Mouse (Mus musculus) stomach, embryonic 14.5 days (tissue): ENCODE measurements around the gene Prkce. TPM values are rescaled to one million over a fixed set of nuclear protein-coding genes. Genes with fewer than 3 reads are reported as not detected.

ENCODE experiments used
- ATAC-seq: fragments of 200-750 bp; cut with Nextera tagmentation; 2 replicates; pipeline ENCODE4 v1.8.0; 2017; ENCODE audit warnings: low read depth, moderate TSS enrichment; ENCODE audit not compliant: insufficient number of reproducible peaks, insufficient read depth, low FRiP score
- H3K27ac ChIP-seq: fragments of 300-500 bp; sonication (generic); 2 replicates; pipeline ENCODE4 v1.5.1; 2014; ENCODE audit warnings: mild to moderate bottlenecking, low read length, moderate library complexity, mixed read lengths
- H3K27me3 ChIP-seq: fragments of 300-500 bp; sonication (generic); 2 replicates; pipeline ENCODE4 v1.6.1; 2014; ENCODE audit warnings: low read length, control low read depth, mixed read lengths; ENCODE audit not compliant: control insufficient read depth, insufficient read depth
- H3K36me3 ChIP-seq: fragments of 300-500 bp; sonication (generic); 2 replicates; pipeline ENCODE4 v1.6.1; 2014; ENCODE audit warnings: mild to moderate bottlenecking, control low read depth, low read length, moderate library complexity, mixed read lengths; ENCODE audit not compliant: control insufficient read depth, insufficient read depth
- H3K4me1 ChIP-seq: fragments of 300-500 bp; sonication (generic); 2 replicates; pipeline ENCODE4 v1.6.1; 2014; ENCODE audit warnings: low read length, control low read depth, mixed read lengths; ENCODE audit not compliant: control insufficient read depth, insufficient read depth
- H3K4me2 ChIP-seq: fragments of 300-500 bp; sonication (generic); replicated peaks from 2 replicates; pipeline ENCODE4 v1.6.1; 2014; ENCODE audit warnings: low read depth, low read length, control low read depth
- H3K4me3 ChIP-seq: fragments of 300-500 bp; sonication (generic); 2 replicates; pipeline ENCODE4 v1.5.1; 2014; ENCODE audit warnings: low read depth, low read length, control low read depth
- H3K9ac ChIP-seq: fragments of 300-500 bp; sonication (generic); replicated peaks from 2 replicates; pipeline ENCODE4 v1.6.1; 2014; ENCODE audit warnings: low read depth, mild to moderate bottlenecking, control low read depth, low read length, moderate library complexity, mixed read lengths
- H3K9me3 ChIP-seq: fragments of 300-500 bp; sonication (generic); 2 replicates; pipeline ENCODE4 v1.6.1; 2016; ENCODE audit warnings: low read depth, low read length, control low read depth; ENCODE audit not compliant: control insufficient read depth
- WGBS: fragments of 180-500 bp; shearing (Covaris S2); extraction: QIAGEN DNeasy Blood & Tissue Kit; methylation state at CpG from one replicate; pipeline ENCODE4 v1.1.7; 2014; 5-methylcytosine and 5-hydroxymethylcytosine counted together
- polyA plus RNA-seq: library from polyadenylated mRNA; unstranded; fragments of >200 nt; fragmentation: Nextera tagmentation; extraction: Ambion mirVana; gene quantifications from 2 replicates; pipeline ENCODE4 v1.2.1, GENCODE M21; 2014

The Prkce gene
- polyA plus RNA-seq, 1 experiment from 2014 or later, result 7.3 TPM

DNA sequence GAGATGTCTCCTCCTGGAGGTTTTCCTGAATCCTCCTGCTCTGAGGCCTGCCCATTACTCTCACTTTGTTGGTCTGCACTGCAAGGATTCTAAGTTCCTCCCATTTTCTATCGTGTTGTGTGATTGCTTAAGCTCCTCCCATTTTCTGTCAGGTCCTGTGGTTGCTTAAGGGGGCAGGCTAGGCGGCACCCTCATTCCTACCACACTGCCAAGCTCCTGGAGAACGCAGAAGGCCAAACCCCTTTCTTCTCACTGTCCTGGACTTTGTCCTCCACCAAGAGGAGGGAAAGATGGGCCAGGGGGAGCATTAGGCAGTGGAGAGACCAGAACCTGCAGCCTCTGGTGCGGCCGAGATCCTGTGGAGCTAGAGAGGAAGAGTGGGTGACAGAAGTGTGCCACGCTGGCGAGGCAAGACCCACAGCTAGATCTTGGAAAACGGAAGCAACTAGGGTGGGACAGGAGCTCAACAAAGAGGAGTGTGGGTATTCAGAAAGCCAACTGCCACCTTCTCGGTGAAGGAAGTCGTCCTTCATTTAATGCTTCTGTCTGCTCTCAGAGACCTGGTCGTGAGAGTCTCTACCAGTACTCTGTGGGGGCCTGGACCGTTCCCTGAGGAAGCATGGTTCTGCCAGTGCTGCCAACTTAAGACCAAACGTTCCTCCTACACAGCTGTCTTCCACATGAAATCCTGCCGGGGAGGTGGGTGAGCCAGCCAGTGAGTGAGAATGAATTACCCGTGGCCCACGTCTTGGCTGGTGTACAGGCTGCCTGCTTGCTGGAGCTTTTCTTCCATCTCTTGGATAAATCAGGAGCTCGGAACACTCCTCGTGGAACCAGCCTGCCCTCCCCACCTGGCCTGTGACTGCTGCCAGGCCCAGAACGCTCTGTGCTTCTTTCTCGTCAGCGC is 82.2 kb downstream of the Prkce start:
- H3K9me3 ChIP-seq, result no peaks in the 10 kb centered on the region; the same call in 1 of the 2 replicates
- no peaks in the 10 kb centered on the region for H3K27me3 ChIP-seq
- no peak overlapping the region for H3K27ac ChIP-seq
- 68% methylated on average over 21 of the region's 21 CpGs for WGBS
- no peak for ATAC-seq
- no peak overlapping the region for H3K4me2 ChIP-seq
- H3K36me3 ChIP-seq, result no peaks in the 10 kb centered on the region
- peaks cover 8% of the 10 kb centered on the region; the same call in 1 of the 2 replicates for H3K4me1 ChIP-seq
- H3K4me3 ChIP-seq, result no peak overlapping the region
- no peak overlapping the region for H3K9ac ChIP-seq

- Histone ChIP-seq H3K36me3 (no peaks in the 10 kb centered on the region), H3K4me3 (no peak overlapping the region), H3K27me3 (no peaks in the 10 kb centered on the region), H3K4me1 (peaks cover 8% of the 10 kb centered on the region; the same call in 1 of the 2 replicates), H3K27ac (no peak overlapping the region), H3K4me2 (no peak overlapping the region), H3K9ac (no peak overlapping the region), H3K9me3 (no peaks in the 10 kb centered on the region; the same call in 1 of the 2 replicates)
- 63% methylated on average over 7 of the region's 7 CpGs for WGBS
- no peak for ATAC-seq
Measured at GRCm38 (mm10) chr17:86250406-86250905, 82.9 kb downstream of the Prkce start.

DNA sequence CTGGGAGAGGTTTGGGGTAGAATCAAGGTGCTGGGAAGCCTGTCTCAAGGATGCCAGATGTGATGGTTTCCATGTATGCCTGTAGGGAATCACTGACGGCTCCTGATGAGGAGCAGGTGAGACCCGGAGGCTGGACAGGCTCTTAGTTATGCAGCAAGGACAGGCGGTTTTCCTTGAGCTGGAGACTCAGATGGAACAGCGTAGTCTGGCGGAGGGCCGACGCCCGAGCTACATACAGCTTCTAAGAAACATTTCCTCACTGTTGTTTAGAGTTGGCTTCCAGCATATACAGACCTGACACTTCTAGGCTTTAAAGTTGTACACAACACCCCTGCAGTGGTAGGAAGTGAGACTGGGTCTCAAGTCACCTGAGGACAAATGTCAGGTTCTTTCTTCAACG is 86.3 kb downstream of the Prkce start:
- H3K4me3 ChIP-seq, result no peak overlapping the region
- H3K9ac ChIP-seq, result no peak overlapping the region
- H3K27ac ChIP-seq, result no peak overlapping the region
- ATAC-seq, result no peak
- no peak overlapping the region for H3K4me2 ChIP-seq
- H3K36me3 ChIP-seq, result no peaks in the 10 kb centered on the region
- no peaks in the 10 kb centered on the region; the same call in 1 of the 2 replicates for H3K9me3 ChIP-seq
- peaks cover 8% of the 10 kb centered on the region; the same call in 1 of the 2 replicates for H3K4me1 ChIP-seq
- H3K27me3 ChIP-seq, result no peaks in the 10 kb centered on the region
- WGBS, result 65% methylated on average over 9 of the region's 9 CpGs

- H3K36me3 ChIP-seq, result no peaks in the 10 kb centered on the region
- no peak overlapping the region for H3K9ac ChIP-seq
- no peak for ATAC-seq
- no peak overlapping the region for H3K4me2 ChIP-seq
- WGBS, result 89% methylated on average over 8 of the region's 8 CpGs
- H3K27me3 ChIP-seq, result no peaks in the 10 kb centered on the region
- no peaks in the 10 kb centered on the region; the same call in 1 of the 2 replicates for H3K9me3 ChIP-seq
- 0 out of 2 replicates have a peak, but pooled peaks cover 8% of the 10 kb centered on the region for H3K4me1 ChIP-seq
- H3K27ac ChIP-seq, result no peak overlapping the region
- H3K4me3 ChIP-seq, result no peak overlapping the region
Measured at GRCm38 (mm10) chr17:86254285-86254684, 86.7 kb downstream of the Prkce start.

DNA sequence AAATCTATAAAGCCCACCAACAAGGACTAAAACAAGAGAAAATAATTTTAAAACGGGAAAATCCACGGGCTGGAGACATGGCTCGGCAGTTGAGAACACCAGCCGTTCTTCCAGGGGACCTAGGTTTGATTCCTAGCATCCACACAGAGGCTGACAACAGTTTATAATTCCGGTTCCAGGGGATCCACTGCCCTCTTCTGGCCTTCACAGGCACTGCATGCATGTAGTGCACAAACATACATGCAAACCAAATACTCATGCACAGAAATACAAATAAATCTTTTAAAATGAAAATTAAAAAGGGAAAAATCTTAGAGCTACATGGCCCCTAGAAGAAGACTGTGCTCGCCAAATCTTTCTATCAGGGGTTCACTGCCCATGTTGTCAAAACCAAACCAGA is 87.4 kb downstream of the Prkce start:
- 94% methylated on average over 6 of the region's 6 CpGs for WGBS
- Histone ChIP-seq H3K4me1 (0 out of 2 replicates have a peak, but pooled peaks cover 8% of the 10 kb centered on the region), H3K27me3 (no peaks in the 10 kb centered on the region), H3K9me3 (no peaks in the 10 kb centered on the region; the same call in 1 of the 2 replicates), H3K27ac (no peak overlapping the region), H3K9ac (no peak overlapping the region), H3K4me2 (no peak overlapping the region), H3K36me3 (no peaks in the 10 kb centered on the region), H3K4me3 (no peak overlapping the region)
- ATAC-seq, result no peak

DNA sequence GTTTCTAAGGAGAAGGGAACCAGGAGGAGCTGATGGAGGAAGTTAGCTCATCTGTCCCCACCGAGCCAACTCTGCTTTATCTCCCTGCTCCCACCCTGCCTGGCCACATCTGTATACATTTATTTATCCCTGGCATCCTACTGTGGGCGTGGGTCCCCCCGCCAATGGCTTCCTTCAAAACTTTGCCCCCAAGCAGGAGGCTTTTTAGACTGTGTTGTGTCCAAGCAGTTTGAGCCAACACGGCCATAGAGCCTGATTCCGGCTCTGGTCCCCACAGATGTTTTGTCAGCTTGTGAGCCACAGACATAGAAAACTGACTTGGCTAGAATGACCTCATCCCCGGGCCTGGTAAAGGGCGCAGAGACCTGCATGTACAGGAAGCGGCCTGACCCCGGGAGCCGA is 89.1 kb downstream of the Prkce start:
- Histone ChIP-seq H3K36me3 (no peaks in the 10 kb centered on the region), H3K27ac (no peak overlapping the region), H3K9ac (no peak overlapping the region), H3K27me3 (no peaks in the 10 kb centered on the region), H3K4me2 (no peak overlapping the region), H3K4me3 (no peak overlapping the region), H3K4me1 (peaks cover 13% of the 10 kb centered on the region; the same call in 1 of the 2 replicates), H3K9me3 (no peaks in the 10 kb centered on the region; the same call in 1 of the 2 replicates)
- 72% methylated on average over 10 of the region's 10 CpGs for WGBS
- no peak for ATAC-seq

DNA sequence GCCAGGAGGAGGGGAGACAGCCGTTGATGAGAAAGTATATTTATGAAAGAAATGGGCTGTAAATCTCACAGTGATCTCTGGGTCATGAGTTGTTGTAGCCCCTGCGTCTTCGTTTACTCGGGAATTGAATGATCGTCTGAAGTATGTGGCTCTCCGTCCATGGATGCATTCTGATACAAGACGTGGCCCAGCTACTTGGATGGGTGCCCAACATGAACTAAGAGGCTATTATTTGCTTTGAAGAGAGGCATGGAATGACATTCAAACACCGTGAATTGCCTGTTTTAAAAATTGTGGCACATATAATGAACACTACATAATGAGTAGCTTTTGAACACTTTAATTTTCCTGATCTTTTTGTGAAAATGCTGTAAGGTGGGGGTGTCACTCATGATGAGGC is 93.5 kb downstream of the Prkce start:
- no peaks in the 10 kb centered on the region for H3K27me3 ChIP-seq
- peaks cover 5% of the 10 kb centered on the region; the same call in 1 of the 2 replicates for H3K4me1 ChIP-seq
- no peak for ATAC-seq
- no peak overlapping the region for H3K9ac ChIP-seq
- H3K36me3 ChIP-seq, result no peaks in the 10 kb centered on the region
- no peaks in the 10 kb centered on the region for H3K9me3 ChIP-seq
- WGBS, result 29% methylated on average over 8 of the region's 8 CpGs
- no peak overlapping the region for H3K4me2 ChIP-seq
- H3K4me3 ChIP-seq, result no peak overlapping the region
- H3K27ac ChIP-seq, result no peak overlapping the region

DNA sequence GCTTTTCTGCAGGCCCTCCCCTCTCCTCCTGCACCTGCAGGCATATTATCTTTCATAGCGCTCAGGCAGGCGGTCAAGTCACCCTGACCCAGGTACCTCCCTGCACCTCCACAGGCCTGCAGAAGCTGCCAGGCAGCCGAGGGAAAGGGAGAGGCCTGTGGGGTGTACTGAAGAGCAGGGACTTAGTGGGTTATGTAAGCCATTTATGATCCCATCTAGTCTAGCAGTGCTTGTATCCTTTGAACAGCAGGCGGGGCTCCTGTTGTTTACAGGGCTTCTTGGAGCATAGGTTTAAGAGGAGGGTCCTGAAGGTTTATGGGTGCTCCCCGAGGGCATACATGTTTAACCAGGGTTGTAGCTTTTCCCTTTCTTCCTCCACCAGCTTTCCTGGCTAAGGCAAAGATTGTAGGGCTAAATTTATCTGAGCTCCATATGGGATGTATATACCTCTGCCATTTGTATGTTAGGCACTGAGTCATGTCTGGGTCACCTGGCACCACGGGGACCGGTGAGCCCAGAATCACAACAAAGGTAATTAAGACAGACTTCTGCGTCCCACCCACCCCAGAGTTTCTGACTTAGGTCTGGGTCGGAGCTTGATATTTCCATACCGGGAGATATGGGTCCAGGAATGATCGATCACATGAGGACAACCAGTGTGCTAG is 96.5 kb downstream of the Prkce start:
- no peak overlapping the region for H3K4me2 ChIP-seq
- no peaks in the 10 kb centered on the region for H3K9me3 ChIP-seq
- no peak overlapping the region for H3K4me3 ChIP-seq
- H3K9ac ChIP-seq, result no peak overlapping the region
- H3K27ac ChIP-seq, result no peak overlapping the region
- 83% methylated on average over 11 of the region's 11 CpGs for WGBS
- no peaks in the 10 kb centered on the region for H3K27me3 ChIP-seq
- no peaks in the 10 kb centered on the region for H3K36me3 ChIP-seq
- peaks cover 5% of the 10 kb centered on the region; the same call in 1 of the 2 replicates for H3K4me1 ChIP-seq
- ATAC-seq, result no peak
